Mouse (Mus musculus) megakaryocyte-erythroid progenitor cell, adult 5 weeks (primary cell): ENCODE data around the gene Mfsd14b. TPM values are rescaled to one million over a fixed set of nuclear protein-coding genes. Genes with fewer than 3 reads are reported as not detected.

Source experiments
- polyA plus RNA-seq: library from polyadenylated mRNA; stranded (reverse); fragments of >175 nt; gene quantifications from 2 replicates; pipeline ENCODE4 v1.2.3, GENCODE M21; 2012

Mfsd14b gene
- polyA plus RNA-seq: 13.6 and 19.3 TPM in 2 replicates

GRCm38 (mm10) chr13:65112459-65113110 lies at the start of gene Mfsd14b:
Gene Mfsd14b (minus strand): TSS chr13:65112975.

GRCm38 (mm10) chr13:65149940-65150339 lies 37.2 kb upstream of the Mfsd14b start, which contains the start of gene Olfr466:
Gene Olfr466 (plus strand): TSS chr13:65150240.

DNA sequence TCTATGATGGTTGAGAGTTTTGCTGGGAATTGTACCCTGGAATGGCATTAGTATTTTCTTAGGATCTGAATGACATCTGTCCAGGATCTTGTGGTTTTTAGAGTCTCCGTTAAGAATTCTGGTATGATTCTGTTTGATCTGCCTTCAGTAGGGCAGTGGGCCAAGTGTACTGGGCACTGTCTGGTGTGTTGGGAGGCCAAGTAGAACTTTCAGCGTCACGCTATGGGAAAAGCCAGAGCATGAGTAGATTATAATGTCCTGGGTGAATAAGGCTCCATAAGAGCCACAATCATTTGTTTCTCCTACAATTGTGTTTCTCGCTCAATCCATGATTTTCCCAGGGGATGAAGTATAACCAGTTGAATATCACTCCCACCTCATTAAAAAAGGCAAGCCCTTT lies 25.0 kb upstream of the Mfsd14b start, which contains the start of gene Olfr465-ps1:
Gene Olfr465-ps1, plus strand, starts transcription at position 301 of the 400 bp plus-strand sequence.

DNA sequence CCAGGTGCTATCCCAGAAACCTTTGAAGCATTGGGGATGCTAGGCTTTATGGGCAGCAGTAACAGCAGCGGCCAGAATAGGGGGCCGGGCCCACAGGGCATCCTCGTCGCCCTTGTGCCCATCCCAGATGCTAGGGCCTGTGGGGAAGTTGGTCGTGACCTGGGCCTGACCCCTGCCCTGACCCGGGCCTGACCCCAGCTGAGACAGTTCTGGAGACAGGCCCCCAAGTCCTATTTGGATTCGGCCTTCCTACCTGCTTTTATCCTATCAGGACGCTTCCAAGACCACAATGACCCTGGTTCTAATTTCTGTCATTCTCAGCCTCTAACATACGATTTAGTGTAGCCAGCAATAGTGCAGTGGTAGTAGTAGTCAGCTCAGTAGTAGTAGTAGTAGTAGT lies 60.1 kb downstream of the Mfsd14b start, which contains the start of gene Prss47:
Gene Prss47, minus strand, starts transcription at position 101 of the 400 bp plus-strand sequence.

GRCm38 (mm10) chr13:65032758-65033157 lies 80.0 kb downstream of the Mfsd14b start, which contains the start of gene Spata31d1c:
Gene Spata31d1c (plus strand): TSS chr13:65033058.

Other genes starting within 250 kb of the Mfsd14b start
- not detected in 2 replicates for gene Cntnap3, start 209.0 kb downstream of the Mfsd14b start, polyA plus RNA-seq
- gene Spata31, start 195.6 kb downstream of the Mfsd14b start, polyA plus RNA-seq: not detected in 2 replicates
- gene Spata31d1c, start 79.9 kb downstream of the Mfsd14b start, polyA plus RNA-seq: not detected in 2 replicates
- gene Prss47, start 60.2 kb downstream of the Mfsd14b start, polyA plus RNA-seq: not detected in 2 replicates
- not detected in 2 replicates for gene Olfr465-ps1, start 25.1 kb upstream of the Mfsd14b start, polyA plus RNA-seq
- gene Olfr466, start 37.3 kb upstream of the Mfsd14b start, polyA plus RNA-seq: not detected in 2 replicates
- gene Nlrp4f, start 93.0 kb upstream of the Mfsd14b start, polyA plus RNA-seq: not detected in 2 replicates
- not detected in 2 replicates for gene Gm10775, start 146.6 kb upstream of the Mfsd14b start, polyA plus RNA-seq
- 2.9 and 3.1 TPM in 2 replicates for gene Zfp369, start 165.8 kb upstream of the Mfsd14b start, polyA plus RNA-seq